Mouse (Mus musculus): ENCODE results near the gene Il13. TPM values are rescaled to one million over a fixed set of nuclear protein-coding genes. Genes with fewer than 3 reads are reported as not detected.

Gene Il13
- total and polyA plus RNA-seq, 3 experiments = 2.8 to 4.8 (median 3.6) TPM

DNA sequence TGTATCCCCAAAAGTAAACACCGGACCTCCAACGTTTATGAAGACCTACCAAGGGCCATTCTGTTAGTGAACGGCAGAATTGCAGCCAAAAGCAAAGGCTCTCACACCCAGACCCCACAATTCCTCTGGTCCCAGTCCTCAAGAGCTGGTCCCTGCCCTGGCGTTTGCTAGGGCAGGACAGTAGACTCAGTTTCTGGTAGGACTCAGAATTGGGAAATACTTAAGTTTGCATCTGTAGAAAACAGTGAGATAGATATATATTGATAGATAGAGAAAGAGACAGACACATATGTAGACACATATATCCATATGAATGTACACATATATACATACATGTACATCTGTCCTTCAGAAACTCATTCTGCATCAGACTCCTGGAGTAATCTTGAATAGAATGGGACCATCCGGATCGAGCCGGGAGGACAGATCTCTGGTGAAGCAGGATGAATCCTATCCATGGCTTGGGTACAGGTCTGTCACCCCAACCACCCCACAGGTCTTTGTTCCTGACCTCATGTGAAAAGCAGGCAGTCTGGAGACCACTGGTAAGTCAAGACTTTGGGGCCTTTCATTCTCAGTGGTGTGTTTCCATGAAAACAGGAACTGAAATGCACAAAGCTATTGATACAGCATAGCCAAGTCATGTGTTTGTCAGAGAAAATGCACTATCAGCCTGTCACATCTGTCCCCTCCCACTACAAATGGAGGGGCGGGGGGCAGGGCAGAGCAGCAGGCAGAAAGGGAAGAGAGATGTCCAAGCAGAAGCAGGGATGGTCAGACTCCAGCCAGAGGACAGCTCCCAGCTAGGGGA, 17.5 kb downstream of the Il13 start (continued):
- peak; percentile 40; the same call in 1 of the 2 replicates for TF ChIP-seq HCFC1 (IDR thresholded peaks at IDR 0.05; ENCODE audit: low read depth, low read length)

DNA sequence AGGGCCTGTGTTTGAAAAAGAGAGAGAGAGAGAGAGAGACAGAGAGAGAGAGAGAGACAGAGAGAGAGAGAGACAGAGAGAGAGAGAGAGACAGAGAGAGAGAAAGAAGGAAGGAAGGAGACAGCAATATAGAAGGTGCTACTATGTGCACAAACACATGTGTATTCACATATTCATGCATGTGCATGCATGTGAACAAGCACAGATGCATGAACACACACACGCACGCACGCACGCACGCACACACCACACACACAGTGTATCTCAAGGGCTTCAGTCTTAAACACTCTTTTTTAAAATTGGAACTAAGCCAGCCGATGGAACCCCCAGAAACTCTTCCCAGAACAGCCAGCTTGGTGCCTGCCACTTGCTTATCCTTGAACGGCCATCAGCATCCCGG, 18.9 kb downstream of the Il13 start:
- dilution Hi-C loops (cut with MboI; ENCODE audit: extremely low pct_ligation_motif_present, extremely low pct_unique_long_range_greater_than_20kb, low sequenced_read_pairs) = no loop called here
- peak overlapping the region; percentile 86 for H3K27ac ChIP-seq (ENCODE audit: insufficient read depth, low read depth)
- peak overlapping the region; percentile 79 for H3K4me2 ChIP-seq (ENCODE audit: insufficient read depth, low read depth, poor library complexity, severe bottlenecking)
- in situ Hi-C loops (cut with MboI; ENCODE audit: low pct_ligation_motif_present, low pct_unique_long_range_greater_than_20kb, low sequenced_read_pairs) = no loop called here
- H3K27me3 ChIP-seq (replicated peaks) = no peaks in the 10 kb centered on the region
- peak overlapping the region; percentile 97 for H3K9ac ChIP-seq (ENCODE audit: insufficient read depth, low read depth)
- peaks cover 25% of the 10 kb centered on the region for H3K79me2 ChIP-seq (replicated peaks; ENCODE audit: control insufficient read depth, extremely low read depth, insufficient read depth, poor library complexity, severe bottlenecking)
- peak overlapping the region; percentile 64 to 88 (median 69) for H3K4me3 ChIP-seq (replicated peaks in 1 of 3; ENCODE audit: low read depth in 2 of 3, low read length in 2 of 3, poor library complexity in 1 of 3)
- DNase-seq (ENCODE audit: extremely low read depth) = no peak
- H3K4me1 ChIP-seq (ENCODE audit: control insufficient read depth in 1 of 2, insufficient read depth in 2 of 2) = peaks cover 22 to 47% of the 10 kb centered on the region in 2 experiments
- H3K36me3 ChIP-seq (replicated peaks in 1 of 2; ENCODE audit: control insufficient read depth in 1 of 2, insufficient read depth in 1 of 2, low read length in 1 of 2) = peaks cover 20 to 44% of the 10 kb centered on the region in 2 experiments
- H3K9me3 ChIP-seq (replicated peaks; ENCODE audit: low read length) = peaks cover 28% of the 10 kb centered on the region
- TF ChIP-seq TCF12 (IDR thresholded peaks at IDR 0.05; ENCODE audit: low read depth, low read length) (0 out of 2 replicates have a peak, but pooled peaks have one; percentile 40), USF2 (conservative IDR thresholded peaks at IDR 0.05; ENCODE audit: low read depth, low read length) (no peak), ZC3H11A (IDR thresholded peaks at IDR 0.05; ENCODE audit: low read depth, low read length) (no peak), ZKSCAN1 (IDR thresholded peaks at IDR 0.05; ENCODE audit: borderline replicate concordance, low read depth, low read length) (no peak), HCFC1 (IDR thresholded peaks at IDR 0.05; ENCODE audit: low read depth, low read length) (no peak; the same call in 1 of the 2 replicates), MAFK (IDR thresholded peaks at IDR 0.05; ENCODE audit: insufficient replicate concordance, low read length) (peak; percentile 4; the same call in 1 of the 2 replicates), ZNF384 (IDR thresholded peaks at IDR 0.05; ENCODE audit: low read depth, low read length) (no peak), MEF2A (IDR thresholded peaks at IDR 0.05; ENCODE audit: borderline replicate concordance, low read depth, low read length) (no peak), PAX5 (IDR thresholded peaks at IDR 0.05; ENCODE audit: low read length) (no peak), POLR2A (IDR thresholded peaks at IDR 0.05; ENCODE audit: low read depth, low read length) (0 out of 2 replicates have a peak, but pooled peaks have one; percentile 25), SIN3A (IDR thresholded peaks at IDR 0.05; ENCODE audit: low read length) (peak; percentile 63), JUN (IDR thresholded peaks at IDR 0.05; ENCODE audit: insufficient read depth, low read depth, low read length) (no peak), CHD1 (IDR thresholded peaks at IDR 0.05; ENCODE audit: low read depth, low read length) (0 out of 2 replicates have a peak, but pooled peaks have one; percentile 47), KAT2A (IDR thresholded peaks at IDR 0.05; ENCODE audit: insufficient replicate concordance, low read length) (no peak), NRF1 (IDR thresholded peaks at IDR 0.05; ENCODE audit: low read depth, low read length) (no peak), ZMIZ1 (IDR thresholded peaks at IDR 0.05; ENCODE audit: low read depth, low read length) (no peak), USF1 (IDR thresholded peaks at IDR 0.05; ENCODE audit: low read depth, low read length) (no peak), CHD2 (IDR thresholded peaks at IDR 0.05; ENCODE audit: low read length) (0 out of 2 replicates have a peak, but pooled peaks have one; percentile 25), IRF4 (IDR thresholded peaks at IDR 0.05; ENCODE audit: low read depth, low read length) (no peak), MYC (IDR thresholded peaks at IDR 0.05; ENCODE audit: low read depth, low read length) (peak; percentile 77), EP300 (IDR thresholded peaks at IDR 0.05; ENCODE audit: low read length) (no peak), RAD21 (IDR thresholded peaks at IDR 0.05; ENCODE audit: low read depth, low read length) (no peak), MXI1 (IDR thresholded peaks at IDR 0.05; ENCODE audit: low read depth, low read length) (0 out of 2 replicates have a peak, but pooled peaks have one; percentile 41), GABPA (IDR thresholded peaks at IDR 0.05; ENCODE audit: insufficient replicate concordance, low read depth, low read length) (no peak), RCOR1 (conservative IDR thresholded peaks at IDR 0.05; ENCODE audit: low read depth, low read length) (no peak), ETS1 (conservative IDR thresholded peaks at IDR 0.05; ENCODE audit: low read depth, low read length) (no peak), NELFE (IDR thresholded peaks at IDR 0.05; ENCODE audit: low read depth, low read length) (0 out of 2 replicates have a peak, but pooled peaks have one; percentile 30), MAX (IDR thresholded peaks at IDR 0.05; ENCODE audit: low read length) (peak; percentile 71), POLR2AphosphoS2 (IDR thresholded peaks at IDR 0.05; ENCODE audit: low read depth, low read length) (no peak), JUND (conservative IDR thresholded peaks at IDR 0.05; ENCODE audit: low read depth, low read length) (no peak), BHLHE40 (IDR thresholded peaks at IDR 0.05; ENCODE audit: low read depth, low read length) (peak; percentile 87), UBTF (IDR thresholded peaks at IDR 0.05; ENCODE audit: low read depth, low read length) (0 out of 2 replicates have a peak, but pooled peaks have one; percentile 28), MAZ (IDR thresholded peaks at IDR 0.05; ENCODE audit: low read depth, low read length) (no peak), CTCF (conservative IDR thresholded peaks at IDR 0.05 in 1 of 2, IDR thresholded peaks at IDR 0.05 in 1 of 2; ENCODE audit: low read depth in 2 of 2, low read length in 2 of 2) (no peak), TBP (conservative IDR thresholded peaks at IDR 0.05; ENCODE audit: low read depth, low read length) (no peak), SMC3 (IDR thresholded peaks at IDR 0.05; ENCODE audit: low read depth, low read length) (no peak)
